Mouse (Mus musculus): ENCODE results near the gene Park7.

Gene Park7

DNA sequence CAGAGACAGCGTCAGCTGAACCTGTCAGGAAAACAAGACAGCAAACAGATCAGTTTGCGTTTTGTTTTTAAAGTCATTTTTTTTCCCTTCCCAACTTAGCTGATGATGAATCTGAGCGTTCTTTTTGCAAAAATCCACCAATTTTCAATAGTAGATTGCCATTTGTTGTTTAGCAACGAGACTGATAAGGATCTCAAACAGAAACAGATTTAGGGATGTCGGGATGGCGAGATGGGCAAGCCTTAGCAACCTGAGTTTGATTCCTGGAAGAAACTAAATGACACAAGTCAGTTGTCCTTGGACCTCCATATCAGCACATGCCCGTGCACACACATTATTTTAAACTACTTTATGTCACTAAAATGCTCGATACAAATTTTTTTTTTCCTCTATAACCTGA lies 41.6 kb downstream of the Park7 start:
- DNase-seq = no peak

DNA sequence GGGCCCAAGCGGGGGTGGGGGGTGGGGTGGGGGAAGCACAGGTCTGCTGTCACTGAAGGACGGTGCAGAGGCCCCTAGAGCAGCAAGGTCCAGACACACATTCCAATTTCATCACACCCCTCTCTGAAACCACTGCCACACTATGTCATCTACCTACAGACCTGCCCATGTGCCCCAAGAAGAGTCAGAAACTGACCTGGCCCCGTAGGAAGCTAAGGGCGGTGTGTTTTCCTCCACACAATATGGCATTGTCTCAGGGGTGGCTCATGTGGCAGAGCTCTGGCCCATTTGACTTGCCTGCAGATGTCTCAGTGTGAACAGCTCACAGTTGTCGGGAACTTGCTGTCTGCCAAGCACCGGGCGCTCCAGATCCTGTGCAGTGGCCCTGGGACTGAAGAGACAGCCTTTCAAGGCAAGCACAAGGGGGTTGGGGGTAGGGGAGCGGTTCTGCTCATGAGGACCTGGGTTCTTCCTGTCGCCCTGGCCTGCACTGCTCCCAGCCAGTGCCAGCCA lies 42.0 kb downstream of the Park7 start:
- no peak for DNase-seq

DNA sequence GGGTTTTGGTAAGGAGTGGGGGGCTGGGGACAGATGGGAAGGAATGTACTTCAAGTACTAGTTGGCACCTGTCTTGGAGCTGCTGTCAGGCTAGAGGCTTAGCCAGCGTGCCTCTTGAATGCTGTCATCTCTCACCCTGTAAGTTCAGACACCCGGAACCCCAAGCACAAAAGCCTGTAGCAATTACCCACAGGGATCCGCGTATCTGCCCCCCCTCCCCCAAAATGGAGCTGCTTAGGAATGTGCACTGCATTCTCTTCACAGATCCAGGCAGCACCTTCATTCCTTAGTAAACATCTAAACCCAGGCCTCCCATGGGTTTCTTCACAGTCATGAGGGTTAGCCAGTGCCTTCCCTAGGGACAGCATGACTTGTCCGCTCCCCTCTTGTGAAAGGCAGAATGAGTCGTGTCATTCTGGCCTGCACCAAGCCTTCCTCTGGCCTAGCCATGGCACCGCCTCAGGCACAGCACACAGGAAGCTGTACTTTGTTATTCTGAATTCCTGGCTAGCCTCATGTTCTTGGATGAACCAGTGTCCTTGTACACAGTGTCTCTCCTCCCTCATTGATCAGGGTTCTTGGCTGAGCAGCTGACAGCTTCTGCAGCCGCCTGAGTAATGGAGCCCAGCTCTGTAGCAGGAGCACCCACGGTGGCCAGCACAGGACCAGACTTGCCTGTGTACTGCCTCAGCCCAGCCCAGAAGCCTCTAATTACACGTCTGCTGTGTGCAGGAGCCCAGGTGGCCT lies 42.7 kb downstream of the Park7 start:
- DNase-seq = no peak

DNA sequence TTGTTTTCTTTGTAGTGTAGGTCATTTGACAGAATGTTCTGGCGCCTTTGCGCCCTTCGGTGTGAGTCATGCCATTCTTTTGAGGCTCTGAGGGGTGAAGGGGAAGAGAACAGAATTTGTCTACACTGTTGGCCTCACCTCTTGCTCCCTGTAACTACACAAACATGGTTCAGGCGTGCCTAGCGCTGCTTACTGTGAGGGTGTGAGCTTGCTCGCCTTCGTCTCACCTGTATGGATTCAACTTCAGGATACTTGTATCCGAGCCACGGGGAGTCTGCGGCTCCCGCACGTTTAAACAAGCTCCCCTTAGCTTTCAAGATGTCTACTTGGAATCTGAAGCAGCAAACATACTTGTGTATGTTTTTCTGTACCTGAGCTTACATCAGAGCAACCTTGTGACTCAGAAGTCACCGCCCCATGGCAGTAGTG lies 43.3 kb downstream of the Park7 start:
- DNase-seq = no peak

- no peak for DNase-seq
Measured at GRCm38 (mm10) chr4:150869276-150870197, 44.7 kb downstream of the Park7 start.

- DNase-seq = no peak
Measured at GRCm38 (mm10) chr4:150868859-150869258, 45.4 kb downstream of the Park7 start.

- no peak for DNase-seq
Measured at GRCm38 (mm10) chr4:150868161-150868560, 46.1 kb downstream of the Park7 start.

- DNase-seq = no peak
Measured at GRCm38 (mm10) chr4:150866494-150866893, 47.7 kb downstream of the Park7 start.

- no peak for DNase-seq
Measured at GRCm38 (mm10) chr4:150866069-150866468, 48.2 kb downstream of the Park7 start.

- peak; percentile 16 for DNase-seq
Measured at GRCm38 (mm10) chr4:150865371-150865770, 48.9 kb downstream of the Park7 start.

GRCm38 (mm10) chr4:150862626-150863375 lies 51.4 kb downstream of the Park7 start:
- no peak for DNase-seq

GRCm38 (mm10) chr4:150861161-150861560 lies 53.1 kb downstream of the Park7 start:
- no peak for DNase-seq

DNA sequence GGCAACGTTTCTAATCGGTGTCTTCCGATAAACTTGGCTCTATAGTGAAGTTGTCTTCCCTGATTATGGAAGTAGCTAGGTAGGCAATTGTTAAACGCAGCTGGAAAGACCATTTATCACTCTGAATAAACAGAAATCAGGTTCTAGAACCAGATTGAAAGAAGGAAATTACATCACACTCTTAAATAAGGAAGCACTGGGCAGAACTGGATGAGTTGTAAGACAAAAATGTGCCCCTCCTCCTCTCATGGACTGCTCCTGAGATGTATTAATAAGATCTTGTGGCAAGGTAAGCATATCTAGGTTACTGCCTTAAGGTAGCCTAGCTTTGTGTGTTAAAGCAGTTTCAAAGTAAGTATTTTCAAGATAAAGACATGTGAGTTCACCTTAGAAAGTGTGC lies 53.7 kb downstream of the Park7 start:
- no peak for DNase-seq

GRCm38 (mm10) chr4:150855346-150855745 lies 58.9 kb downstream of the Park7 start:
- DNase-seq = no peak

- DNase-seq = peak; percentile 98
Measured at GRCm38 (mm10) chr4:150854839-150855246, 59.4 kb downstream of the Park7 start.

GRCm38 (mm10) chr4:150853680-150854461 lies 60.4 kb downstream of the Park7 start, which contains the start of gene Errfi1:
Gene Errfi1 (plus strand): TSS chr4:150853919.
- DNase-seq = no peak

- no peak for DNase-seq
Measured at GRCm38 (mm10) chr4:150852479-150852878, 61.8 kb downstream of the Park7 start.

DNA sequence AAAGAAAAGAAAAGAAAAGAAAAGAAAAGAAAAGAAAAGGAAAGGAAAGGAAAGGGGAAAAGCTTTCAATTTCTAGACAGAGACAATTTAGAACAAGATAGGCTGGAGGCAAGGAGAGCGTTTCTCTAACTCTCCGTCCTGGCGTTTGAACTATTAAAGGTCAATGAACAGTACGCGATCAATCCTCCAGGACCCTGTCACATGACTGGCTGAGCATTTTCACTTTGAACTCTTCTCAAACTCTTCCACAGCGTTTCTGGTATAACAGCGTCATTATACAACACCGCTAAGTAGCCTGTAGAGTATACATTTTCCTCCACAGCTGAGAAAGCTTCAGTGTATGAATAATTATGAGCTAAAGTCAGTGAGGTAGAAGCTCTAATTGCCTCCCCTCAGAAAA lies 62.2 kb downstream of the Park7 start:
- DNase-seq = no peak

DNA sequence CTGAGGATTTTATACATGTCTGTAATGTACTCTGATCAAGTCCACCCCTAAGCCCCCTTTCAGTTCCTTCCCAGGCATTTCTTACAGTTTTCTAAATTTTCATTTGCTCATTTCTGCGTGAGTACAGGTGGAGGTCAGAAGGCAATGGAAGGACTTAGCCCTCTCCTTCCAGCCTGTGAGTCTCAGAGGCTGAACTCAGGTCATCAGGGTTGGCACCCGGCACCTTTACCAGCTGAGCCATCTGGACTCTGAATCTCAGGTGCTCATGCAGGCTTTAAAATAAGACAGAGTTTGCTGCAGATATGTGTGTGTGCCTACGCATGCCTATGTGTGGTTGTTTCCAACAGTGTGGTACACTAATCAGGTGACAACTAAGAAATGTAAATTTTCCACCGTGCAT lies 63.3 kb downstream of the Park7 start:
- no peak for DNase-seq

DNA sequence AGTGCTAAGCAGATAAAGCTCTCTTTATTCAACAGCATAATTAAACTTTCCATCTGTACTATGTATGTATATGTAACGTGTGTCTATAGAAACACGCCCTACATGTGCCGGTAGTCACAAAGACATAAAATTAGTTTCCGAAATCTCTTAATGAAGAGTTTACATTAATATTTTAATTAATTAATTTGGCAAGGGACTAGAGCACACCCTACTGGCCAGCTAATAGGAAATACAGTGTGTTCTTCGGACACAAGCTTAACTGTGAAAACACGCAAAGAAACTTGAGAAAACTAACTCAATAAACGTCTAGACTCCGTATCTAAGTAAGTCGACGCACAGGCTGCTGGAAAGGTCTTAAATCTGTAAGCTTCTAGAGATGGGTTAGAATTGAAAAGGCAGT lies 64.3 kb downstream of the Park7 start:
- DNase-seq = no peak
